Mouse (Mus musculus): Measurements from ENCODE around the gene Fut2.

The Fut2 gene

GRCm38 (mm10) chr7:45666161-45666560 is at the start of gene Fut2:
TSS of gene Fut2 (minus strand) at chr7:45666394.
- no peak for DNase-seq

GRCm38 (mm10) chr7:45715090-45715708 is 49.0 kb upstream of the Fut2 start, which contains the start of gene Rpl18:
TSS of gene Rpl18 (plus strand) at chr7:45715457.
- peak; percentile 99 for DNase-seq

- peak; percentile 58 for DNase-seq
Measured at GRCm38 (mm10) chr7:45714630-45715089, 48.5 kb upstream of the Fut2 start.

GRCm38 (mm10) chr7:45713881-45714520 is 47.8 kb upstream of the Fut2 start:
- DNase-seq = no peak

GRCm38 (mm10) chr7:45713396-45713795 is 47.2 kb upstream of the Fut2 start:
- DNase-seq = no peak

GRCm38 (mm10) chr7:45712022-45712757 is 46.0 kb upstream of the Fut2 start:
- DNase-seq = peak; percentile 82

GRCm38 (mm10) chr7:45711316-45712021 is 45.3 kb upstream of the Fut2 start:
- no peak for DNase-seq

- no peak for DNase-seq
Measured at GRCm38 (mm10) chr7:45710477-45711191, 44.4 kb upstream of the Fut2 start.

- no peak for DNase-seq
Measured at GRCm38 (mm10) chr7:45709677-45710355, 43.6 kb upstream of the Fut2 start.

- DNase-seq = peak; percentile 20
Measured at GRCm38 (mm10) chr7:45709036-45709435, 42.8 kb upstream of the Fut2 start.

- peak; percentile 43 for DNase-seq
Measured at GRCm38 (mm10) chr7:45708221-45708761, 42.1 kb upstream of the Fut2 start.

GRCm38 (mm10) chr7:45707375-45707967 is 41.3 kb upstream of the Fut2 start:
- DNase-seq = peak; percentile 99

GRCm38 (mm10) chr7:45706721-45707241 is 40.6 kb upstream of the Fut2 start:
- peak; percentile 93 for DNase-seq

GRCm38 (mm10) chr7:45705873-45706281 is 39.7 kb upstream of the Fut2 start:
- peak; percentile 93 for DNase-seq

GRCm38 (mm10) chr7:45705443-45705864 is 39.3 kb upstream of the Fut2 start:
- peak; percentile 47 for DNase-seq

GRCm38 (mm10) chr7:45704730-45705442 is 38.7 kb upstream of the Fut2 start, which contains the start of gene Dbp:
TSS of gene Dbp (plus strand) at chr7:45705088.
- peak; percentile 100 for DNase-seq

GRCm38 (mm10) chr7:45704046-45704559 is 37.9 kb upstream of the Fut2 start:
- DNase-seq = peak; percentile 80

- DNase-seq = no peak
Measured at GRCm38 (mm10) chr7:45703521-45704033, 37.4 kb upstream of the Fut2 start.

GRCm38 (mm10) chr7:45702809-45703520 is 36.8 kb upstream of the Fut2 start:
- DNase-seq = no peak

Data from lung, postnatal 10 days (tissue).